Mouse (Mus musculus) olfactory bulb, adult 2 months (tissue): ENCODE data around the gene Sec16b.

Experiments used
- CTCF ChIP-seq: fragments of 200-500 bp; IDR thresholded peaks from 2 replicates; pipeline ENCODE4 v1.5.1; 2012; ENCODE audit warnings: low read depth, mild to moderate bottlenecking, low read length, moderate library complexity; ENCODE audit not compliant: insufficient read depth
- POLR2A ChIP-seq: fragments of 200-500 bp; IDR thresholded peaks from 2 replicates; pipeline ENCODE4 v1.6.1; 2012; ENCODE audit warnings: mild to moderate bottlenecking, low read depth, low read length, moderate library complexity; ENCODE audit not compliant: insufficient read depth

DNA sequence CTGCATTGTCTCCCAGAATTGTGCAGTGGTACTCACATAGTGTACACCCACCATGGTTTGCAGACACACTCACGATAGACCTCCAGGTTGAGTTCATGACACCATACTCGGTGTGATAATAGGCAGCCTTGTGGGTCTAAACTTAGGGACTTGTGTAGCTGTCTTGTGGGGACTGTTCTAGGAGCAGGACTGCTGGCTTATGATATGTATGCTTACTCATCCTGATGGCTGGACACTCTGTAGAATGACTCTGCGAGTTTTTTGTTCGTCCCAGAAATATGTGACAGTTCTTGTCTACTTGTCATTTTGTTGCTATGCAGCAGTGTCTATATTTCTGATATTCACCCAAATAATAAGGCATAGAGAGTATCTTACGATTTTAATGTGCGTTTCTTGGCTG lies 24.9 kb upstream of the Sec16b start:
- no peak for TF ChIP-seq POLR2A
- TF ChIP-seq CTCF: no peak
